Mouse (Mus musculus) kidney, adult 8-10 months (tissue): Measurements from ENCODE around the gene Vti1a.
A peak's percentile ranks its signal among the peaks of the same experiment; 100 is the strongest.

Experiments used
- DNase-seq, 2 experiments: peaks; one replicate each; pipeline ENCODE4 v3.0.0; 2022

The Vti1a gene

GRCm38 (mm10) chr19:55469301-55470051 lies 153.4 kb downstream of the Vti1a start:
- DNase-seq: no peak

- no peak for DNase-seq
Observed at GRCm38 (mm10) chr19:55472582-55472981, 156.5 kb downstream of the Vti1a start.

- no peak for DNase-seq
Observed at GRCm38 (mm10) chr19:55474225-55474624, 158.1 kb downstream of the Vti1a start.

GRCm38 (mm10) chr19:55480526-55480925 lies 164.4 kb downstream of the Vti1a start:
- no peak for DNase-seq

- no peak for DNase-seq
Observed at GRCm38 (mm10) chr19:55481308-55481707, 165.2 kb downstream of the Vti1a start.

GRCm38 (mm10) chr19:55483526-55483925 lies 167.4 kb downstream of the Vti1a start:
- peak; percentile 60 to 67 for DNase-seq

- DNase-seq: peak; percentile 68 to 85
Observed at GRCm38 (mm10) chr19:55484559-55484958, 168.5 kb downstream of the Vti1a start.

GRCm38 (mm10) chr19:55486473-55486872 lies 170.4 kb downstream of the Vti1a start:
- DNase-seq: no peak

- no peak for DNase-seq
Observed at GRCm38 (mm10) chr19:55491126-55492076, 175.3 kb downstream of the Vti1a start.

- no peak for DNase-seq
Observed at GRCm38 (mm10) chr19:55496333-55496732, 180.2 kb downstream of the Vti1a start.

GRCm38 (mm10) chr19:55499179-55499863 lies 183.2 kb downstream of the Vti1a start:
- no peak for DNase-seq

- DNase-seq: no peak
Observed at GRCm38 (mm10) chr19:55501985-55502384, 185.9 kb downstream of the Vti1a start.

GRCm38 (mm10) chr19:55503771-55504170 lies 187.7 kb downstream of the Vti1a start:
- DNase-seq: peak; percentile 77 to 91

- peak; percentile 29 to 55 for DNase-seq
Observed at GRCm38 (mm10) chr19:55507748-55508147, 191.7 kb downstream of the Vti1a start.

GRCm38 (mm10) chr19:55508239-55508638 lies 192.1 kb downstream of the Vti1a start:
- no peak for DNase-seq

GRCm38 (mm10) chr19:55508965-55509364 lies 192.9 kb downstream of the Vti1a start:
- DNase-seq: peak; percentile 55 to 70

- DNase-seq: no peak
Observed at GRCm38 (mm10) chr19:55509618-55510017, 193.5 kb downstream of the Vti1a start.

- no peak for DNase-seq
Observed at GRCm38 (mm10) chr19:55513941-55514340, 197.8 kb downstream of the Vti1a start.

GRCm38 (mm10) chr19:55520236-55520635 lies 204.1 kb downstream of the Vti1a start:
- DNase-seq: no peak

GRCm38 (mm10) chr19:55523340-55523739 lies 207.2 kb downstream of the Vti1a start:
- no peak for DNase-seq

- DNase-seq: no peak
Observed at GRCm38 (mm10) chr19:55524385-55524784, 208.3 kb downstream of the Vti1a start.

GRCm38 (mm10) chr19:55525056-55525455 lies 209.0 kb downstream of the Vti1a start:
- DNase-seq: no peak

GRCm38 (mm10) chr19:55526717-55527235 lies 210.7 kb downstream of the Vti1a start:
- no peak for DNase-seq
